Mouse (Mus musculus): ENCODE data around the gene Sox21.

Sox21 gene

DNA sequence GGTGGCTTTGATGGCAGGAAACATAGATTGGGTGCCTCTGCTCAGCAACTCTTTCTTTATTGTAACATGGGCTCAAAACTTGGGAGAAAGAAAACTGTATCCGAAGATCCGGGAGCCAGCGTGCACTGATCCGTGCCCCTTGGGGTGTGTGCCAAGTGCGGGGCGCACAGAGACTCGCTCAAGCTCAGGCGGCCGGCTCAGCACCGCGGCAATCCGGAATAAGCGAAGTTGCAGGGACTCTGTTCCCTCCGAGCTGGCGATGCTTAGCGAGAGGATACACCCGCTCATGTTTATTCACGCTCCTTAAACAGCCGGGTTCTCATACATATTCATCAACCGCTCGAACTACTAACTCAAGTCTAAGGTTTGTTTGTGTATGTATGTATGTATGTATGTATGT is 10.9 kb downstream of the Sox21 start:
- no peak for DNase-seq (ENCODE audit: extremely low read depth, low read depth, low spot score)

DNA sequence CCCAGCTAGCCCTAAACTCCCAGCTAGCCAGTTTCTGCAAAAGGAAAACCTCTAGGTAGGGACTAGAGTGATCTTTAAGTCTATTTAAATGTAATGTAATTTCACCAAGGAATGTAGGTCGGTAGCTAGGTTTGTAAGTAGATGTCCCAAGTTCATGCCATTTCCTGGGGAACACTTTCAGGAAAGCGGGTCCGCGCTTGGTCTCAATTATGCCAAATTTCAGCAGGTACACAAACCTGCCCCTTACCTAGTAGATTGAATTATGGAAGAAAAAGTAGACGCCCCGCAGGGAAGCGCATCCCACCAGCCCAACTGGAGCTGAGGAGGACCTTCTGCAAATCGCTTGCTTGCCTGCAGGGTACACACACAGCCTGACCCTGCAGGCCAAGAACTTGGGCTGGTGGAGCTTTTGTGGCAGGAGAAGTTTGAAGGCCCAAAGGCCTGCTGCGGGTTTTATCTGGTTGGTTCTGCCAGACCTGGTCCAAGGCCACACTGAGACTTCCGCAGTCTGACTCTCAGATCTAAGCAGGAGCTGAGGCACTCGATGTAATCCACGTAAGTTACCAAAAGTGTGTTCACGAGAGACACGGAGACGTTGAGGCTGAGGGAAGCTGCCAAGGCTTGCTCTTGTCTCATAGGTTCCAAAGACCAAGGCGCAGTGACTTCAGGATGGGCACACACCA is 11.6 kb downstream of the Sox21 start:
- no peak for DNase-seq (ENCODE audit: extremely low read depth, low read depth, low spot score)

DNA sequence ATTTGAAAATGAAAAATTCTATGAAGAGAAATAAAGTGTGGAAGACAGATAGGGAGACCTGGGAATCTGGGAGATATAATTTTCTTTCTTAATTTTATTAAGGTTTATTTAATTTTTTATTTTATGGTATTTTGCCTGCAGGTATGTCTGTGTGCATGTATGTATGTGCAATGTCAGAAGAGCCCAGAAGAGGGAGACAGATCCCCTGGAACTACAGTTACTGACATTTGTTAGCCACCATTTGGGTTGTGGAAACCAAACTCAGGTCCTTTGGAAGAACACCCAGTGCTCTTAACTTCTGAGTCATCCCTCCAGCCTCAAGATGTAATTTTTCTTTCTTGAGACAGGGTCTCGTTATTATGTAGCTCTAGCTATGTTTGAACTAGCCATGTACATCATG is 15.9 kb downstream of the Sox21 start:
- DNase-seq (ENCODE audit: extremely low read depth, low read depth, low spot score): no peak

DNA sequence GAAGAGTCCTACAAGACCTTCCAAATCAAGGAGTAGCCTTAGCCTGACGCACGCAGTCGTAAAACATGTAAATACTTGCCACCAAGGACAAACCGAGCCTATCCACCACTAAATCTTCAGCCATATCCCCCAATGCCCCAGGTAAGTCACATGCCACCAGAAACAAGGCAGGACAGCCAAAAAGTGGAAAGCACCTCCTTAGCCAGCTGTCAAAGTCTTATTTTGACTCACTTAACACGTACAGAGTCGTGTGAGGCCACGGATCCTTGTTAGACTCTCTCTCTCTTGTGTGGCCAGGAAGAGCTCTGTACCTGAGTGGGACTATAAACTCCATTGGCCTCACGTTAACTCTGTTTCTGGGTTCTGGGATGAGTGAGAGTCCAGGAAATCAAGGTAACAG is 20.0 kb downstream of the Sox21 start:
- no peak for DNase-seq (ENCODE audit: extremely low read depth, low read depth, low spot score)

DNA sequence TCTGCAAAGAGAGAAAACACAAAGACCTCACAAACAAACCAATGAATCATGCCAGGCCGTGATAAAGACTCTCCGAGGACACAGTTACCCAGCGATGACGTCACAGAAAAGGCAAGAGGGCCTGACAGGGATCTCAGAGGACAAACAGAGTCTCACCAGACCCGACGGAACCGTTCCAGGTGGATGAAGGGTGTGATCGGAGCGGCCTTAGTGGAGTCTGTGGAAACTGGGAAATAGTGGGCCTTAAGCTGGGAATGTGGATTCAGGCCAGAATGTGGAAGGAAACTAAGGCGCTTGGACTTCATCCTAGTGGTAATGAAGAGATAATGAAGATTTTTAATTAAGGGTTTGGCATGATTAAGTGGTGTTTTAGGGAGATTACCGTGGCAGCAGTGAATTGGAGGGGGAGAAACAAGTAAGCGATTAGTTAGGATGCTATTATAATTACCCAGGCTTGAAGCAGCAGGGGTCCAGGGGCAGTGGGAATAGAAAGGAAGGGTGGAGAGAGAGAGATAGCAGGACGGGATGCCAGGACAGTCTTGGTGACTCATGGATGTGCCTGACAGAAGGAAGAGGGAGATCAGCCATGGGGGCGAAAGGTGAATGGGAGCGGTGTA is 24.5 kb downstream of the Sox21 start:
- DNase-seq (ENCODE audit: extremely low read depth, low read depth, low spot score): no peak

DNA sequence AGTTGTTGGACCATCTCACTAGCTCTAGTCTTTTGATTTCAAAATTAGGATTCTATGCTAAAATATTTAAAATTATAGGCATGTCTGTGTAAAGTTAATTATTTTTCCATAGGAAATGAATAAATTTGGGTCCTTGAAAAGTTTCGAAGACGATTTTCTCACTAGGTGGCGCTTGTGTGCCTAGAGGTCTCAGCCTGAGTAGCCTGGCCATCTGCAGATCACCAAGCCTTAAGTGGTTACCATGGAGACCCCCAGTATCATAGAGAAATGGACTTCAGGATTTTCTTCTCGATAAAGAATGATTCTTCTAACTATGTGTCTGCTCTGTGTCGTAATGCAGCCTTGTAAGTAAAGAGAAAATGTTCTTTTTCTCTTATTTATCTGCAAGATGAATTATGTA is 27.2 kb downstream of the Sox21 start:
- no peak for DNase-seq (ENCODE audit: extremely low read depth, low read depth, low spot score)

DNA sequence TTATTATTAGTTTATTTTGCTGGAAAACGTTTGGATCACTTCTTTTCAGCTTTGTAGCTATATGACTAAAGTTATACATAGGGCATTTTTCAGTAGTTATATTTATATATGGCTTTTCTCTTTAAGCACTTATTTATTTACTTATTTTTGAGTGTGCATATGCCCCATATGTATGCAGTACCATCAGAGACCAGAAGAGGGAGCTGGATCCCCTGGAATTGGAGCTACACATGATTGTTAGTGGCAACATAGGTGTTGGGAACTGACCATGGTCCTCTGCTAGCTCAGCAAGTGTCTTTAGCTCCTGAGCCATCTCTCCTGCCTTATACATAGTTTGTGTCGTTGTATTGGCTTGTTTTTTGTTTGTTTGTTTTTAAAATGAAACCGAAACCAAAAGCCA is 29.5 kb downstream of the Sox21 start:
- no peak for DNase-seq (ENCODE audit: extremely low read depth, low read depth, low spot score)

DNA sequence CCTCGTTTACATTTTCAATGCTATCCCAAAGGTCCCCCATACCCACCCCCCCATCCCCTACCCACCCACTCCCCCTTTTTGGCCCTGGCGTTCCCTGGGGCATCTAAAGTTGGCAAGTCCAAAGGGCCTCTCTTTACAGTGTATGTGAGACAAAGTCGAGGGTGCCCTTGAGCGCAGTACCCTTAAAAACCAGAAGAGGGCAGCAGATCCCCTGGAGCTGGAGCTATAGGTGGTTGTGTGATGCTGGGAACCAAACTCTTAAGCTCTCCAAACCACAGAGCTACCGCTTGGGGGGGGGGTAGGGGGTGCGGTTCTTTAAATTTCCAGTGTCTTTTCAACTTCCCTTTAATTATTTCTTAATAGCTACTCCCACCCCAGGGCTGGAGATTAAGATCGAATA is 33.8 kb downstream of the Sox21 start:
- no peak for DNase-seq (ENCODE audit: extremely low read depth, low read depth, low spot score)

DNA sequence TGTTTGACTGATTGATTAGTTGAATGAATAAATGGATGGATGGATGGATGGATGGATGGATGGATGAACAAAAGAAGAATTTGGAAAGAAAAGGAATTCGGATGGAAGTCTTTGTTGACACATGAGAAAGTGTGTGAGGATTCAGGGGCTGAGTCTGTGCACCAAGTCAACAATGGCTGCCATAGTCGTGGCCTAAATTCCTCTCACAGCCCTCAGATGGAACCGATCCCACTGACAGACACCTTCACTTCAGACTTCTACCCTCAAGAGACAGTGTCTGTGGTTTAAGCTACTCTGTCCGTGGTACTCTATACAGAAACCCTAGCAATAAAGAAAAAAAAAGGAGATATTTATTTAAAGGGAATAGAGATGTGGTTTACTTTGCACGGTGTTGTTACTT is 34.8 kb downstream of the Sox21 start:
- DNase-seq (ENCODE audit: extremely low read depth, low read depth, low spot score): no peak

DNA sequence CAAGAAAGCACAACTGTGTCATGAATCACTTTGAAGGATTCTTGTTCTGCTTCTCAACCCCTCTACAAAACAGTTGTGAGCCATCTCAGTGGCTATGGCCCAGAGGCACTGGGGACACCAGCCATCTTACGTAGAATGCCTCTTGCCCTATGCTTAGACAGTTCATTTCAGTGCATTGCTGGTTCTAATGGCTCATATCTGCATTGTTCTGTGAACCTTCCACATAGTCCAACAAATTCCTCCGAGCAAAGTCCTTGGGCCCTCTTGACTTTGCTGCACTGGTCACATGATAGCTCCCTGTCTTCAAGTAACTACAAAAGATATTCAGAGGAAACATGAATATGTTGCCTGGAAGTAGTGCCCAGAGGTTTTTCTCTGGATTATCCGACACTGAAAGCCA is 36.1 kb downstream of the Sox21 start:
- DNase-seq (ENCODE audit: extremely low read depth, low read depth, low spot score): no peak

DNA sequence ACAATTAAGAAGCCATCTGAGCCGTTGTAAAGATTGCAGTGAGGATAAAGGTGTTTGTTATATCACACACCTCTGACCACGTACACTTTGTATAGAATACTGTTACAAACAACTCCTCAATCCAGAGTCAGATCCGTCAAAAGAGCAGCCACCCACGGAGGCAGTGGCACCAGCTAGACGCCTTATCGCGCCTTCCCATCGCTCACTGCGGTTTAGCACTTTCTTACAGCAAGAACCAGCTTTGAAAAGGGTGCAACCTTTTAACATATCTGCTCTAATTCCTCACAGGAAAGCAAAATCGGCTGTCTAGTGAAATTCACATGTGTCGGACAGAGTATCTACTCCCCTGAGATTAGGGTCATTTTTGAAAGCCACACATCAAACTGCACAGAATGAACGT is 39.8 kb downstream of the Sox21 start:
- no peak for DNase-seq (ENCODE audit: extremely low read depth, low read depth, low spot score)

DNA sequence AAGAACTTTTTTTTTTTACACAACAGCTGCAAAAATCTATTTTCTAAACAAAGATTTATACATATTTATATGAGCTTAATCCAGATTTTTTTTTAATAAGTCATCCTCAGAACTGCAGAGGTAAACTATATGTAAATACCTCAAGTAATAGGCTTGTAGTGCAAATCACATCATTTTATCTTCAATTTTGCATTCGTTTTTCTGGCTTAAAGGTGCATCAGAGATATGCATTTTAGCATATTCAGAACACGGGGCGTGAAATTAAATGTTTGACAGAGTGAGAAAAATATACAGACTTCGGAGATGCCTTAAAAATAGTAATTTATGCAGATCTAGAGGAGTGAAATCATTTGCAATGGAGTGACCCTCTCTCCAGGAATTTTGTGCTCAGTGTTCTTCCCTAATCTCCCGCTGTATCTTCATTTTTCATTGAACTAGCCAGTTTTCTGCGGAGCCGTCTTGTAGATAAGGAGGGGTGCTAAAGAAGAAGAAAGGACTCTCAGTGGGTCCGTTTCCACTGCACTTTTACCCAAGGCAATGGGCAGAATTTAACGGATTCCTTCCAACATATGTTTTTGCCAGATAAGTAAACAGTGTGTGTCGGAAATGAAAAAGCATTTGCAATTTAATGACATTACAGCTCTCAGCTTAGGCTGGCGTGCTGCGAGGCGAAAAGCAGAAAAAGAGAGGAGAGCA is 42.5 kb downstream of the Sox21 start:
- DNase-seq (ENCODE audit: extremely low read depth, low read depth, low spot score): no peak

DNA sequence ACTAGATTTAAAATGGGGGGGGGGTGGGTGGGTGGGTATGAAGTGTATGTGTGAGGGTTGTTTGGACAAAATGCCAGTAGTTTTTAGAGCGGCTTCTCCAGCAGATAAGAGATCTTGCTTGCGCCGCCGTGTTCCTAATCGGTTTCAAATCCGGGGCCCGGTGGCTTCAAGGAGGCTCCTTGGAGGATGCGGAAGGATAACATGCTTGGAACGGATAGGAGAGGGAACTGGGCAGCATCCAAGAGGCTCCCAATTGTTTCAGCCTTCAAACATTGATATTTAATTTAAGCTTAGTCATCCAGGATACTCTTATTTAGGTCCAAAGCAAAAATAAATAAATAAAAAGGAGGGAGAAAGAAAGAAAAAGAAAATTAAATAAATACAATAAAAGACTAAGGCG is 43.2 kb downstream of the Sox21 start:
- DNase-seq (ENCODE audit: extremely low read depth, low read depth, low spot score): no peak

DNA sequence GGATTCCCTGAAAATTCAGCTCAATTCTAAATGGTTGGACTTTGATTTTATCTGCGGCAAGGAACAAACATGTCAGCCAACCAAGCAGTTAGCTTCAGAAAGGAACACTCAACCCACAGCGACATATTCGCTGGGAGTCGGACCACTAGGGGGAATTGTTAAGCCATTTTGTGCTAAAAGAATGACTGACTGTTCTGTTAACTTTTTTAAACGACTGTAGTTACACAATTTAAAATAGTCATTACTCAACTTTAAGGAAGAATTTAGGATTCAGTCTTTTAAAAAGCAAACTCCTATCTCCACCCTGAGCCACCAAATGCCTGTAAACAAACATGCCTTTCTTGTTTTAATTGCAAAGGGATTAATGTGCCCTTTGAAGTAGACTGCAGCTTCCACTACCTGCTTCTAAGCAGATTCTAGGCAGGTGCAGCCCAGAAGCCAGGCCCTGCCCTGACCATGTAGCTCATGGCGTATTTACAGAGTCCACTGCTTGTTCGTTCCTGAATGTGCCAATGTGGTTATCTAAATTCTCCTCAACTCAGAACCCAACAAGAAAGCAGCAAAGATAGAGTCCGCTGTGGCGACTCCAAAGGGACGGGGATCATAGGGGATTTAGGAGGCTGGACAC is 43.7 kb downstream of the Sox21 start:
- no peak for DNase-seq (ENCODE audit: extremely low read depth, low read depth, low spot score)

DNA sequence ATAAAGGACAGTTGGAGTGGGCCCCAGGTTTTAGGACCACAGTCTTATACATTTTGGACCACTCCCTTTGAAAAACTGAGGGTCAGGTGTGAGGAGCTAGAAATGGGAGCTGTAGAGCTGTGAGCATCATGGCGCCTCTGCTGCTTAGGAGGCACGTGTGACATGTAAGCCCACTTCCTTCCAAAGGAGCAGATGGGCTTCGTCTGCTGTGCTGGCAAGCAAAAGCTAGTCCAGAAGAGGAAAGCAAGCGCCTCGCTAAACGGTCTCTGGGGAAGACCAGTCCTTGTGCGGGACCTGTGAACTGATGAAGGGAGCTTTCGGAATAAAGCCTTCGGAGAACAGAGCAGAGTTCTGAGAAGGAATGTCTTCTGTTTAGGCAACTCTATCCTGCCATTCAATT is 45.4 kb downstream of the Sox21 start:
- DNase-seq (ENCODE audit: extremely low read depth, low read depth, low spot score): no peak
